9 mouse cellular contexts compared by ENCODE assay signal in the genomic region with DNA sequence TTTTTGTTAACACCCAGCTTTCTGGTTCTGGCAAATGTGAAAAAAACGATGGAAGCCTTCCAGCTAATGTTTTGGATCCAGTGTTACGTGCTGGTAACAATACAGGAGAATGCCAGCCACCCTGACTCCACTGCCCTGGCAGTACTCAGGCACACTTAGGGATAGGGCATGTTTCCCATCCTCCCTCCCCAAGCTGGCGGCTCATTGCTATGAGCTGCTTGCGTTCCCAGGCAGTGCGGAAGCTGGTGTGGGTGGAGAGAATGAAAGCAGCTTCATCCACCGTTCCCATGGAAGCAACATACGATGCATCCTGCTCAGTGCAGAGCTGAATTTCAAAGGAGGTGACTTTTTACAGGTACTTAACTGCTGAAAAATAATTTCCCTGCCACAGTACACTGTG. TPM values are rescaled to one million over a fixed set of nuclear protein-coding genes. Genes with fewer than 3 reads are reported as not detected.
DNase-seq lines count a peak whose midpoint lies in the region; ATAC-seq and TF ChIP-seq lines count a peak whose summit lies in the region.
"Had no signal": no experiment of that assay in that cellular context is flagged by ENCODE, and none has a peak within 500 bp of the region (broad histone marks: within the 10 kb centered on the region; RNA-seq: fewer than 3 reads in every experiment).

No protein-coding gene starts in this region.

- peak overlapping the region in 1 of 3 experiments; percentile 27 for H3K4me3 ChIP-seq in CH12.LX (replicated peaks in 1 of 3; ENCODE audit: low read depth in 2 of 3, low read length in 2 of 3, poor library complexity in 1 of 3)
- 0 out of 2 replicates have a peak overlapping the region, but pooled peaks have one; percentile 4 for H3K4me3 ChIP-seq in forebrain, embryonic 15.5 days
- no peak overlapping the region for H3K4me3 ChIP-seq in intestine, postnatal 0 days (ENCODE audit: low read depth, low read length)
- H3K4me3 ChIP-seq in midbrain, embryonic 13.5 days (replicated peaks), result no peak overlapping the region

- peak; percentile 10 for DNase-seq in adrenal gland, adult 2 months
- DNase-seq in adrenal gland, adult 18-20 months (ENCODE audit: low spot score in 2 of 2), result no peak
- no peak for DNase-seq in CH12.LX (ENCODE audit: extremely low read depth)
- no peak for DNase-seq in thymus, postnatal 36 days

- H3K9me3 ChIP-seq in CH12.LX (replicated peaks; ENCODE audit: low read length), result no peaks in the 10 kb centered on the region
- H3K9me3 ChIP-seq in forebrain, embryonic 15.5 days, result no peaks in the 10 kb centered on the region
- H3K9me3 ChIP-seq in intestine, postnatal 0 days (ENCODE audit: control insufficient read depth), result no peaks in the 10 kb centered on the region
- no peaks in the 10 kb centered on the region for H3K9me3 ChIP-seq in midbrain, embryonic 13.5 days

- H3K9ac ChIP-seq in CH12.LX (ENCODE audit: insufficient read depth, low read depth), result no peak overlapping the region
- peak overlapping the region; percentile 8; the same call in 1 of the 2 replicates for H3K9ac ChIP-seq in forebrain, embryonic 15.5 days (replicated peaks)
- no peak overlapping the region for H3K9ac ChIP-seq in intestine, postnatal 0 days (ENCODE audit: low read depth, low read length)
- peak overlapping the region; percentile 25; the same call in 1 of the 2 replicates for H3K9ac ChIP-seq in midbrain, embryonic 13.5 days (replicated peaks)

- dilution Hi-C loops in CH12.LX (cut with MboI; ENCODE audit: extremely low pct_ligation_motif_present, extremely low pct_unique_long_range_greater_than_20kb, low sequenced_read_pairs), result no loop called here

- peaks cover 0 to 9% of the 10 kb centered on the region in 2 experiments for H3K36me3 ChIP-seq in CH12.LX (replicated peaks in 1 of 2; ENCODE audit: control insufficient read depth in 1 of 2, insufficient read depth in 1 of 2, low read length in 1 of 2)
- no peaks in the 10 kb centered on the region for H3K36me3 ChIP-seq in forebrain, embryonic 15.5 days
- H3K36me3 ChIP-seq in intestine, postnatal 0 days (ENCODE audit: control insufficient read depth, insufficient read depth), result peaks cover 3% of the 10 kb centered on the region; the same call in 1 of the 2 replicates
- H3K36me3 ChIP-seq in midbrain, embryonic 13.5 days, result no peaks in the 10 kb centered on the region

- H3K4me1 ChIP-seq in CH12.LX (ENCODE audit: control insufficient read depth in 1 of 2, insufficient read depth in 2 of 2), result peaks cover 15 to 67% of the 10 kb centered on the region in 2 experiments
- peaks cover 45% of the 10 kb centered on the region for H3K4me1 ChIP-seq in forebrain, embryonic 15.5 days
- no peaks in the 10 kb centered on the region for H3K4me1 ChIP-seq in intestine, postnatal 0 days (replicated peaks; ENCODE audit: control insufficient read depth, insufficient read depth, low read length)
- peaks cover 33% of the 10 kb centered on the region for H3K4me1 ChIP-seq in midbrain, embryonic 13.5 days (replicated peaks)

- TF ChIP-seq POLR2A in CH12.LX (IDR thresholded peaks at IDR 0.05; ENCODE audit: low read depth, low read length), result no peak

- H3K27ac ChIP-seq in CH12.LX (ENCODE audit: insufficient read depth, low read depth), result no peak overlapping the region
- peak overlapping the region; percentile 91 for H3K27ac ChIP-seq in forebrain, embryonic 15.5 days (replicated peaks)
- no peak overlapping the region for H3K27ac ChIP-seq in intestine, postnatal 0 days (ENCODE audit: low read depth, low read length)
- peak overlapping the region; percentile 84 for H3K27ac ChIP-seq in midbrain, embryonic 13.5 days

- in situ Hi-C loops in CH12.LX (cut with MboI; ENCODE audit: low pct_ligation_motif_present, low pct_unique_long_range_greater_than_20kb, low sequenced_read_pairs), result loop anchor here (10.0 kb wide), 2 partner anchors 81 to 201 kb away; no protein-coding TSS in a partner anchor

- 4% methylated on average over 7 of the region's 7 CpGs for WGBS in forebrain, embryonic 15.5 days
- WGBS in intestine, postnatal 0 days, result 47% methylated on average over 7 of the region's 7 CpGs
- WGBS in midbrain, embryonic 13.5 days, result 10% methylated on average over 7 of the region's 7 CpGs

- ATAC-seq in forebrain, embryonic 15.5 days (replicated peaks), result peak; percentile 95
- peak; percentile 22; the same call in 1 of the 2 replicates for ATAC-seq in intestine, postnatal 0 days
- peak; percentile 89 for ATAC-seq in midbrain, embryonic 13.5 days
- no peak for ATAC-seq in monocyte, adult 5-6 weeks (replicated peaks; ENCODE audit: insufficient number of reproducible peaks, low FRiP score, low TSS enrichment, poor library complexity, severe bottlenecking)

- no peaks in the 10 kb centered on the region for H3K79me2 ChIP-seq in CH12.LX (replicated peaks; ENCODE audit: control insufficient read depth, extremely low read depth, insufficient read depth, poor library complexity, severe bottlenecking)

- no peak for TF ChIP-seq CTCF in CH12.LX (conservative IDR thresholded peaks at IDR 0.05 in 1 of 2, IDR thresholded peaks at IDR 0.05 in 1 of 2; ENCODE audit: low read depth in 2 of 2, low read length in 2 of 2)
- no peak for TF ChIP-seq CTCF in intestine, postnatal 0 days (IDR thresholded peaks at IDR 0.05; ENCODE audit: low read depth)

- no peak for TF ChIP-seq EP300 in CH12.LX (IDR thresholded peaks at IDR 0.05; ENCODE audit: low read length)

- TF ChIP-seq RAD21 in CH12.LX (IDR thresholded peaks at IDR 0.05; ENCODE audit: low read depth, low read length), result no peak

- H3K4me2 ChIP-seq in CH12.LX (ENCODE audit: insufficient read depth, low read depth, poor library complexity, severe bottlenecking), result peak overlapping the region; percentile 64
- peak overlapping the region; percentile 34 for H3K4me2 ChIP-seq in forebrain, embryonic 15.5 days (replicated peaks)
- H3K4me2 ChIP-seq in intestine, postnatal 0 days (replicated peaks; ENCODE audit: low read depth), result no peak overlapping the region
- peak overlapping the region; percentile 20 for H3K4me2 ChIP-seq in midbrain, embryonic 13.5 days (replicated peaks)

- H3K27me3 ChIP-seq in CH12.LX (replicated peaks), result no peaks in the 10 kb centered on the region
- H3K27me3 ChIP-seq in forebrain, embryonic 15.5 days, result no peaks in the 10 kb centered on the region
- no peaks in the 10 kb centered on the region for H3K27me3 ChIP-seq in intestine, postnatal 0 days (replicated peaks; ENCODE audit: control insufficient read depth, insufficient read depth, low read length)
- 0 out of 2 replicates have a peak, but pooled peaks cover 4% of the 10 kb centered on the region for H3K27me3 ChIP-seq in midbrain, embryonic 13.5 days

TF ChIP-seq in CH12.LX, 34 proteins besides CTCF, POLR2A, EP300 and RAD21 (continues in another document):
- TF ChIP-seq MXI1 (IDR thresholded peaks at IDR 0.05; ENCODE audit: low read depth, low read length) (no peak), CHD1 (IDR thresholded peaks at IDR 0.05; ENCODE audit: low read depth, low read length) (no peak), MEF2A (IDR thresholded peaks at IDR 0.05; ENCODE audit: borderline replicate concordance, low read depth, low read length) (no peak), HCFC1 (IDR thresholded peaks at IDR 0.05; ENCODE audit: low read depth, low read length) (no peak), BHLHE40 (IDR thresholded peaks at IDR 0.05; ENCODE audit: low read depth, low read length) (no peak), TCF12 (IDR thresholded peaks at IDR 0.05; ENCODE audit: low read depth, low read length) (no peak), CHD2 (IDR thresholded peaks at IDR 0.05; ENCODE audit: low read length) (no peak), GABPA (IDR thresholded peaks at IDR 0.05; ENCODE audit: insufficient replicate concordance, low read depth, low read length) (no peak), MAZ (IDR thresholded peaks at IDR 0.05; ENCODE audit: low read depth, low read length) (no peak), NELFE (IDR thresholded peaks at IDR 0.05; ENCODE audit: low read depth, low read length) (no peak), KAT2A (IDR thresholded peaks at IDR 0.05; ENCODE audit: insufficient replicate concordance, low read length) (no peak), MYC (IDR thresholded peaks at IDR 0.05; ENCODE audit: low read depth, low read length) (no peak), UBTF (IDR thresholded peaks at IDR 0.05; ENCODE audit: low read depth, low read length) (no peak)

RNA-seq across cellular contexts. Expression of gene Spa17, which starts 12.1 kb away (rescaled TPM):
- 1 to 10 TPM; 3.2 to 4.0 TPM for total RNA-seq in adrenal gland, adult 2 months (2021)
- polyA plus RNA-seq in adrenal gland, adult 2 months (2012; rRNA removed), result 0.51 and 1.3 TPM in 2 replicates
- 1 to 10 TPM; 3.3 to 4.4 TPM for total RNA-seq in adrenal gland, adult 18-20 months (2021)
- total RNA-seq in CH12.LX (2012; rRNA removed) (0.47 and 1.3 TPM in 2 replicates), CH12.LX (2014; rRNA removed) (1.4 and 2.3 TPM in 2 replicates)
- 3.2 and 4.1 TPM in 2 replicates for polyA plus RNA-seq in CH12.LX (2012; ENCODE audit: insufficient read length, low read depth)
- 7.7 and 7.9 TPM in 2 replicates for polyA plus RNA-seq in forebrain, embryonic 15.5 days (2015; fragmentation: Nextera tagmentation; extraction: Ambion mirVana)
- 3.8 and 4.3 TPM in 2 replicates for polyA plus RNA-seq in intestine, postnatal 0 days (2015; fragmentation: Nextera tagmentation; extraction: Ambion mirVana)
- 10.7 and 13.6 TPM in 2 replicates for polyA plus RNA-seq in midbrain, embryonic 13.5 days (2015; fragmentation: Nextera tagmentation; extraction: Ambion mirVana)
- total RNA-seq in monocyte, adult 5-6 weeks (2017), result 1.3 to 3.3 TPM in 2 of 3 replicates, not detected in the other

RNA-seq across cellular contexts. Expression of gene Tbrg1, which starts 31.5 kb away (rescaled TPM):
- total RNA-seq in adrenal gland, adult 2 months (2021), result 10 to 100 TPM; 74.5 to 81.1 TPM
- polyA plus RNA-seq in adrenal gland, adult 2 months (2012; rRNA removed), result 23.7 and 28.7 TPM in 2 replicates
- total RNA-seq in adrenal gland, adult 18-20 months (2021), result 10 to 100 TPM; 68.4 to 76.1 TPM
- 97.4 and 99.9 TPM in 2 replicates for total RNA-seq in CH12.LX (2012; rRNA removed)
- total RNA-seq in CH12.LX (2014; rRNA removed), result 115 and 129 TPM in 2 replicates
- polyA plus RNA-seq in CH12.LX (2012; ENCODE audit: insufficient read length, low read depth), result 92.4 and 103 TPM in 2 replicates
- polyA plus RNA-seq in forebrain, embryonic 15.5 days (2015; fragmentation: Nextera tagmentation; extraction: Ambion mirVana), result 79.5 and 82.5 TPM in 2 replicates
- 261 and 265 TPM in 2 replicates for polyA plus RNA-seq in intestine, postnatal 0 days (2015; fragmentation: Nextera tagmentation; extraction: Ambion mirVana)
- 85.8 and 89.4 TPM in 2 replicates for polyA plus RNA-seq in midbrain, embryonic 13.5 days (2015; fragmentation: Nextera tagmentation; extraction: Ambion mirVana)
- total RNA-seq in monocyte, adult 5-6 weeks (2017), result 27.0 to 51.1 TPM (median 38.1 TPM) in 3 replicates

RNA-seq across cellular contexts. Expression of gene Panx3, which starts 43.4 kb away (rescaled TPM):
- total RNA-seq in adrenal gland, adult 2 months (2021), result under 1 TPM in 1 of 2 experiments, not detected in 1; 0.20 TPM
- 0.10 and 0.46 TPM in 2 replicates for polyA plus RNA-seq in adrenal gland, adult 2 months (2012; rRNA removed)
- total RNA-seq in adrenal gland, adult 18-20 months (2021), result not detected
- total RNA-seq in CH12.LX (2012; rRNA removed) (not detected in 2 replicates), CH12.LX (2014; rRNA removed) (not detected in 2 replicates)
- not detected in 2 replicates for polyA plus RNA-seq in CH12.LX (2012; ENCODE audit: insufficient read length, low read depth)
- polyA plus RNA-seq in forebrain, embryonic 15.5 days (2015; fragmentation: Nextera tagmentation; extraction: Ambion mirVana), result not detected in 2 replicates
- not detected in 2 replicates for polyA plus RNA-seq in intestine, postnatal 0 days (2015; fragmentation: Nextera tagmentation; extraction: Ambion mirVana)
- not detected in 2 replicates for polyA plus RNA-seq in midbrain, embryonic 13.5 days (2015; fragmentation: Nextera tagmentation; extraction: Ambion mirVana)
- not detected in 3 replicates for total RNA-seq in monocyte, adult 5-6 weeks (2017)
- total RNA-seq: hematopoietic stem cell, adult 5-6 weeks had no signal

Comparison
In these comparisons a context has a peak if more than half of its experiments do, and no peak if none do; other contexts are left out.
1. H3K27ac ChIP-seq: peak in forebrain, embryonic 15.5 days (single experiment) and midbrain, embryonic 13.5 days (single experiment); none in CH12.LX (single experiment) and intestine, postnatal 0 days (single experiment).
2. H3K9ac ChIP-seq: peak in forebrain, embryonic 15.5 days (single experiment) and midbrain, embryonic 13.5 days (single experiment); none in CH12.LX (single experiment) and intestine, postnatal 0 days (single experiment).